Mouse (Mus musculus) hindbrain, embryonic 14.5 days (tissue): ENCODE data around the gene Tgm1. TPM values are rescaled to one million over a fixed set of nuclear protein-coding genes. Genes with fewer than 3 reads are reported as not detected.

Experiments used
- ATAC-seq: fragments of 200-750 bp; cut with Nextera tagmentation; 2 replicates; pipeline ENCODE4 v1.8.0; 2017; ENCODE audit warnings: moderate number of reproducible peaks, mild to moderate bottlenecking, moderate TSS enrichment, moderate library complexity; ENCODE audit not compliant: low FRiP score
- DNase-seq: peaks from one replicate; pipeline ENCODE4 v3.0.0-alpha.2; 2015; ENCODE audit warnings: low spot score
- H3K27ac ChIP-seq: fragments of 300-500 bp; sonication (generic); 2 replicates; pipeline ENCODE4 v1.5.1; 2014; ENCODE audit warnings: mild to moderate bottlenecking, moderate library complexity
- H3K27me3 ChIP-seq: fragments of 300-500 bp; sonication (generic); 2 replicates; pipeline ENCODE4 v1.6.1; 2014; ENCODE audit warnings: mild to moderate bottlenecking, low read length, mixed read lengths; ENCODE audit not compliant: control insufficient read depth, insufficient read depth
- H3K36me3 ChIP-seq: fragments of 300-500 bp; sonication (generic); replicated peaks from 2 replicates; pipeline ENCODE4 v1.6.1; 2014; ENCODE audit not compliant: control insufficient read depth, insufficient read depth
- H3K4me1 ChIP-seq: fragments of 300-500 bp; sonication (generic); replicated peaks from 2 replicates; pipeline ENCODE4 v1.6.1; 2014; ENCODE audit warnings: antibody characterized with exemption, low read length, mixed read lengths; ENCODE audit not compliant: control insufficient read depth, insufficient read depth
- H3K4me2 ChIP-seq: fragments of 300-500 bp; sonication (generic); replicated peaks from 2 replicates; pipeline ENCODE4 v1.6.1; 2014; ENCODE audit warnings: mild to moderate bottlenecking, moderate library complexity
- H3K4me3 ChIP-seq: fragments of 300-500 bp; sonication (generic); replicated peaks from 2 replicates; pipeline ENCODE4 v1.5.1; 2014; ENCODE audit warnings: mild to moderate bottlenecking, low read length
- H3K9ac ChIP-seq: fragments of 300-500 bp; sonication (generic); 2 replicates; pipeline ENCODE4 v1.6.1; 2014
- H3K9me3 ChIP-seq: fragments of 300-500 bp; sonication (generic); 2 replicates; pipeline ENCODE4 v1.6.1; 2016; ENCODE audit warnings: low read length; ENCODE audit not compliant: control insufficient read depth
- WGBS: fragments of 180-500 bp; shearing (Covaris S2); extraction: QIAGEN DNeasy Blood & Tissue Kit; methylation state at CpG from one replicate; pipeline ENCODE4 v1.1.7; 2014; 5-methylcytosine and 5-hydroxymethylcytosine counted together
- polyA plus RNA-seq: library from polyadenylated mRNA; unstranded; fragments of >200 nt; fragmentation: Nextera tagmentation; extraction: Ambion mirVana; gene quantifications from 2 replicates; pipeline ENCODE4 v1.2.1, GENCODE M21; 2014

The Tgm1 gene
- polyA plus RNA-seq, 1 experiment from 2014 or later, result 0.25 TPM

DNA sequence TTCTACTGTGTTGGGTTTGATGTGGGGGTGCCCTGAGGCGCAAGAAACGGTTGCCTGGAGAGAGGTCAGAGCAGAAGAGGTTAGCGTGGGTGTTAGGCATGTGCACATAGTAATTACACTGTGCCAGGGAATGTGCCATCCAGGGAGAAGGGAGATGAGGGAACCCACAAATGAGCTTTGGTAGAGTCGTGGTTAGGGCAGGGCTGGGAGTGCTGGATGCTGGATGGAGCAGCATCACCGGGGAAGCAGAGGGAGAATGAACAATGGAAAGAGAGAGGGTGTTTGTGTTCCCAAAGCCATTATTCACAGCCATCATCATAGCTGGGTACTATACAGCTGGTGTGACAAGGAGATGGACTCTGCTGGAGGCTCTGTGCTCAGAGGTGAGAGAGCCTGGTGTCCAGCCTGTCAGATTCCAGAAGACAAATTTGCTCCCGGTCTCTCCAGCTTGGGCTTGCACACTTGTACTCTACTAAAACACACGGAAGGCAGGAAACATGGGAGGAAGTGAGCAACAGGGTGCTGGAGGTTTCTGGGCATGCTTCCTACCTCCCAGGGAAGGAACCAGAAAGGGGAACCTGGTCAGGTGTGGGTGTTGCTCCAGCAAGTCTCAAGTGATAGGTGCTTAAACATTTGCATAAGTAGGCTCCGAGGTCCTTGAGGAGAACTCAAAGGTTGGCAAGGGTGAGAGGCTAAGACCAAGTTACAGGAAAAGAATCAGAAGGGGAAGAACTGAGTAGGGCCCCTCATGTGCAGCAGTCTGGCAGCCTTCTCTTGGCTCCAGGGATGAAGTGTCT is 14.4 kb upstream of the Tgm1 start:
- Histone ChIP-seq H3K4me1 (no peaks in the 10 kb centered on the region), H3K9me3 (no peaks in the 10 kb centered on the region), H3K36me3 (no peaks in the 10 kb centered on the region), H3K4me3 (no peak overlapping the region), H3K9ac (no peak overlapping the region), H3K27me3 (no peaks in the 10 kb centered on the region), H3K27ac (no peak overlapping the region), H3K4me2 (no peak overlapping the region)
- no peak for ATAC-seq
- no peak for DNase-seq
- 70% methylated on average over 8 of the region's 8 CpGs for WGBS

GRCm38 (mm10) chr14:55726261-55726660 is 12.5 kb upstream of the Tgm1 start:
- Histone ChIP-seq H3K4me2 (no peak overlapping the region), H3K27me3 (no peaks in the 10 kb centered on the region), H3K27ac (no peak overlapping the region), H3K4me1 (peaks cover 7% of the 10 kb centered on the region; the same call in 1 of the 2 replicates), H3K9me3 (no peaks in the 10 kb centered on the region), H3K36me3 (no peaks in the 10 kb centered on the region), H3K4me3 (no peak overlapping the region), H3K9ac (no peak overlapping the region)
- DNase-seq, result no peak
- no peak for ATAC-seq

DNA sequence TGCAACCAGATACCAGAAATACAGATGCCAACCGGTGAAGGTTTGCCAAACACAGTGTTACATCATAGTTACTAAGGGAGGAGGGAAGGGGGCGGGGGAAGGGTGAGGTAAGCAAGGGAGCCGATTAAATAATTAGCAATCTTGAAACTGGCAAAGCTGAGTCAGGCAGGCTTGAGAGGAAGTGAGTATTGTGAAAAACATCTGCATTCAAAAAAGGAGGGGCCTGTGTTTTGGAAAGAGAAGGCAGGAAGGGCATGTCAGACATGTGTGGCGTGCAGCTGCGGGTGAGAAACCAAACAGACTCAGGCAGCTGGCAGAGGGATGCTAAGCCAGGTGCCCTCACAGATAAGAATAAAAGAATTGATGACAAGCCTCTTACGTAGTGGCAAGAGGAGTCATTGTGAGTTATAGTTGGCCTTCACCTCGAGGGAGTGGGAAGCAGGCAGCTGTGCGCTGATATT is 10.7 kb upstream of the Tgm1 start:
- Histone ChIP-seq H3K36me3 (peaks cover 8% of the 10 kb centered on the region; the same call in 1 of the 2 replicates), H3K9me3 (no peaks in the 10 kb centered on the region), H3K4me1 (peaks cover 12% of the 10 kb centered on the region; the same call in 1 of the 2 replicates), H3K27me3 (no peaks in the 10 kb centered on the region), H3K4me2 (no peak overlapping the region), H3K27ac (no peak overlapping the region), H3K4me3 (no peak overlapping the region), H3K9ac (no peak overlapping the region)
- no peak for DNase-seq
- WGBS, result 70% methylated on average over 8 of the region's 8 CpGs
- no peak for ATAC-seq

- no peak overlapping the region for H3K27ac ChIP-seq
- H3K4me1 ChIP-seq, result peaks cover 12% of the 10 kb centered on the region; the same call in 1 of the 2 replicates
- 95% methylated on average over 7 of the region's 7 CpGs for WGBS
- H3K36me3 ChIP-seq, result peaks cover 15% of the 10 kb centered on the region
- DNase-seq (no peak), ATAC-seq (no peak)
- H3K9ac ChIP-seq, result no peak overlapping the region
- H3K9me3 ChIP-seq, result no peaks in the 10 kb centered on the region
- no peak overlapping the region for H3K4me2 ChIP-seq
- H3K27me3 ChIP-seq, result no peaks in the 10 kb centered on the region
- no peak overlapping the region for H3K4me3 ChIP-seq
Measured at GRCm38 (mm10) chr14:55723433-55723832, 9.7 kb upstream of the Tgm1 start.

GRCm38 (mm10) chr14:55722438-55722945 is 8.8 kb upstream of the Tgm1 start:
- peak overlapping the region; percentile 73; the same call in 1 of the 2 replicates for H3K9ac ChIP-seq
- 51% methylated on average over 8 of the region's 8 CpGs for WGBS
- ATAC-seq, result no peak; the same call in 1 of the 2 replicates
- H3K27ac ChIP-seq, result peak overlapping the region; percentile 90; the same call in 1 of the 2 replicates
- H3K27me3 ChIP-seq, result no peaks in the 10 kb centered on the region
- peaks cover 12% of the 10 kb centered on the region; the same call in 1 of the 2 replicates for H3K4me1 ChIP-seq
- peak overlapping the region; percentile 69 for H3K4me2 ChIP-seq
- H3K9me3 ChIP-seq, result no peaks in the 10 kb centered on the region
- no peak for DNase-seq
- H3K36me3 ChIP-seq, result peaks cover 24% of the 10 kb centered on the region
- H3K4me3 ChIP-seq, result peak overlapping the region; percentile 66

DNA sequence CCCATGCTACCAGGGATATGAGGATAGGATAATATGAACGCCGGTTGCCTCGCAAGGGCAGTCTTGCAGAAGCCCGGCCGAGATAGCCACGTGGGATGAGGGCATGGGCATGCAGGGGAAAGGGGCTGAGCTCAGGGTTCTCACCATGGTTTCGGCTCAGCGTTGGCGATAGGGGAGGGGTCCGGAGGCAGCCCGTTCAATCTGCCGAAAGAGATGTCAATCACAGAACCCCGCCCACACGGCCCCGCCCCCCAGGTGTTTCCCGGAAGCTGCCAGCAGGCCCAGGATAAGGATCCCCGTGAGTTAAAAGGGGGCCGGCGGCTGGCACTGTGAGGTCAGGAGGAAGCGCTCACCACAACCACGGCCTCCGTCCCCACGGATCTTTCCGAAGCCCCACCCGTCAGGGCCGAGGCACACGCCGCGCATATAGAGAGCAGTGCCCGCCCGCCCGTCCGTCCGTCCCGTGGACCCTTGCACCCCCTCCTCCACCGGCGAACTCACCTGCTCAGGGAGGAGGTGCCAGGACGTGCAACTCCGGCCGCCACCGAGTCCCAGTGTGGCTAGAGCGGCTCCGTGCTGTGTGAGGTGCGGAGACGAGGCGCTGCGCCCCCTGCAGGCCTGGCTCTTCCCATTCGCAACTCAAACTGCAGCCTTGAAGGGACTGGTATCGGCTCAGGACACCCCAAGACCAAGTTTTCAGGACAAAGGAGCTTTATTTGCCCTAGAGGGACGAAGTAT is 8.1 kb upstream of the Tgm1 start, which contains the start of gene Rabggta:
Rabggta (minus strand) TSS at position 564 of the 738 bp plus-strand sequence.
- Histone ChIP-seq H3K27me3 (no peaks in the 10 kb centered on the region), H3K9me3 (no peaks in the 10 kb centered on the region), H3K4me1 (peaks cover 12% of the 10 kb centered on the region; the same call in 1 of the 2 replicates), H3K9ac (peak within 1 kb of the TSS; percentile 73), H3K4me3 (peak within 1 kb of the TSS; percentile 66), H3K36me3 (peaks cover 30% of the 10 kb centered on the region), H3K4me2 (peak within 1 kb of the TSS; percentile 69), H3K27ac (peak within 1 kb of the TSS; percentile 90)
- under 1% methylated on average over 49 of the region's 50 CpGs for WGBS
- peak; percentile 97 for ATAC-seq
- DNase-seq, result peak; percentile 94

DNA sequence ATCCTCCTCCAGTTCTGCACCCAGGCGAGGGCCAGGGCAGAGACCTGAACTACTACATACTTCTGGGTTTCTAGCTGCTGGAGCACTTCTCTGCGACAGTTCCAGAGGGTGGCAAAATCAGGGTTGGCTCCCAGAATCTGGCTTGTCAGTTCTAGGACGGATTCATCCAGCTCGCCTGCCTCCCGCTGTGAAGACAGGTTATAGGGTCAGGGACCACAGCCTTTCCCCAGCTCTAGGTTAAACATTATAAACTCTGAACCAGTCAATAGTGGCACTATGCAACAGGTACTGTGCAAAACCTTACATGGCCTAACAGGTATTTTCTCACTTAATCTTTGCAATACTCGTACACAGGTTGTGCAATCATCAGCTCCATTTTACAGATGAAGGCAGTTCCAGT is 7.3 kb upstream of the Tgm1 start:
- peak overlapping the region; percentile 69 for H3K4me2 ChIP-seq
- no peak for ATAC-seq
- H3K36me3 ChIP-seq, result peaks cover 37% of the 10 kb centered on the region
- H3K9ac ChIP-seq, result peak overlapping the region; percentile 73
- H3K9me3 ChIP-seq, result no peaks in the 10 kb centered on the region
- DNase-seq, result no peak
- H3K27me3 ChIP-seq, result no peaks in the 10 kb centered on the region
- 0 out of 2 replicates have a peak overlapping the region, but pooled peaks have one; percentile 90 for H3K27ac ChIP-seq
- WGBS, result 73% methylated on average over 6 of the region's 6 CpGs
- peaks cover 12% of the 10 kb centered on the region; the same call in 1 of the 2 replicates for H3K4me1 ChIP-seq
- peak overlapping the region; percentile 66 for H3K4me3 ChIP-seq

GRCm38 (mm10) chr14:55720666-55721065 is 6.9 kb upstream of the Tgm1 start:
- H3K9ac ChIP-seq, result no peak overlapping the region; the same call in 1 of the 2 replicates
- H3K27me3 ChIP-seq, result no peaks in the 10 kb centered on the region
- no peaks in the 10 kb centered on the region for H3K9me3 ChIP-seq
- H3K4me2 ChIP-seq, result no peak overlapping the region; the same call in 1 of the 2 replicates
- no peak for ATAC-seq
- no peak for DNase-seq
- H3K4me1 ChIP-seq, result peaks cover 12% of the 10 kb centered on the region; the same call in 1 of the 2 replicates
- no peak overlapping the region for H3K4me3 ChIP-seq
- WGBS, result 92% methylated on average over 12 of the region's 12 CpGs
- no peak overlapping the region for H3K27ac ChIP-seq
- peaks cover 39% of the 10 kb centered on the region for H3K36me3 ChIP-seq

DNA sequence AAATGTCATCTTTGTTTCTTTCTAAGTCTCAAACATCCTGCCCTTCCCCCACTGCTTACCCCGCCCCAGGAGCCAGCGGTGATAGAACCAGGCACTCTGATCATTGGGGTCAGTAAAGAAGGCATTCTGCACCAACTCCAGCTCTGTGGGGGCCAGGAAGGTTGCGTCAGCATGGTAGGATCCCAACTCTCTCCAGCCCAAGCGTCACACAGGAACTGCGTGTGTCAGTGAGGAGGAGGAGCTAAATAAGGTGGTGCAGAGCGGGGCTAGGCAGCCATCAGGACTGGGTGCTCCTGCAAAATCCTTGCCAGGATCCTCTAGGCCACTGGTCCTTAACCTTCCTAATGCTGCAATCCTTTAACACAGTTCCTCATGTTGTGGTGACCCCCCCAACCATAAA is 6.0 kb upstream of the Tgm1 start:
- Histone ChIP-seq H3K36me3 (peaks cover 39% of the 10 kb centered on the region), H3K4me3 (no peak overlapping the region), H3K9me3 (no peaks in the 10 kb centered on the region), H3K9ac (no peak overlapping the region; the same call in 1 of the 2 replicates), H3K27ac (no peak overlapping the region), H3K4me2 (no peak overlapping the region), H3K4me1 (peaks cover 12% of the 10 kb centered on the region; the same call in 1 of the 2 replicates), H3K27me3 (no peaks in the 10 kb centered on the region)
- DNase-seq (no peak), ATAC-seq (no peak)
- WGBS, result 88% methylated on average over 6 of the region's 6 CpGs
